Mouse (Mus musculus) limb, embryonic 12.5 days (tissue): ENCODE data around the gene Spock1. TPM values are rescaled to one million over a fixed set of nuclear protein-coding genes. Genes with fewer than 3 reads are reported as not detected.

ENCODE experiments used
- ATAC-seq: fragments of 200-750 bp; cut with Nextera tagmentation; 2 replicates; pipeline ENCODE4 v1.8.0; 2017; ENCODE audit warnings: low read depth, moderate TSS enrichment; ENCODE audit not compliant: insufficient number of reproducible peaks, insufficient read depth, low FRiP score, low TSS enrichment
- H3K27ac ChIP-seq: fragments of 300-500 bp; sonication (generic); 2 replicates; pipeline ENCODE4 v1.5.1; 2016; ENCODE audit warnings: mild to moderate bottlenecking, moderate library complexity
- H3K27me3 ChIP-seq: fragments of 300-500 bp; sonication (generic); 2 replicates; pipeline ENCODE4 v1.6.1; 2016; ENCODE audit warnings: mild to moderate bottlenecking, moderate library complexity
- H3K36me3 ChIP-seq: fragments of 300-500 bp; sonication (generic); 2 replicates; pipeline ENCODE4 v1.6.1; 2016; ENCODE audit warnings: mild to moderate bottlenecking, moderate library complexity
- H3K4me1 ChIP-seq: fragments of 300-500 bp; sonication (generic); replicated peaks from 2 replicates; pipeline ENCODE4 v1.6.1; 2016
- H3K4me2 ChIP-seq: fragments of 300-500 bp; sonication (generic); 2 replicates; pipeline ENCODE4 v1.6.1; 2016; ENCODE audit warnings: mild to moderate bottlenecking, moderate library complexity
- H3K4me3 ChIP-seq: fragments of 300-500 bp; sonication (generic); replicated peaks from 2 replicates; pipeline ENCODE4 v1.5.1; 2016; ENCODE audit warnings: mild to moderate bottlenecking
- H3K9ac ChIP-seq: fragments of 300-500 bp; sonication (generic); replicated peaks from 2 replicates; pipeline ENCODE4 v1.6.1; 2016; ENCODE audit warnings: mild to moderate bottlenecking, moderate library complexity
- H3K9me3 ChIP-seq: fragments of 300-500 bp; sonication (generic); 2 replicates; pipeline ENCODE4 v1.6.1; 2016; ENCODE audit warnings: mild to moderate bottlenecking, moderate library complexity
- WGBS: fragments of 180-500 bp; shearing (Covaris S2); methylation state at CpG from one replicate; pipeline ENCODE4 v1.1.7; 2016; 5-methylcytosine and 5-hydroxymethylcytosine counted together
- polyA plus RNA-seq: library from polyadenylated mRNA; unstranded; fragments of >200 nt; fragmentation: Nextera tagmentation; extraction: Ambion mirVana; gene quantifications from 2 replicates; pipeline ENCODE4 v1.2.1, GENCODE M21; 2016

Gene Spock1
- polyA plus RNA-seq, 1 experiment from 2014 or later, result 2.2 TPM

GRCm38 (mm10) chr13:57660523-57660922 is 247.6 kb downstream of the Spock1 start:
- 86% methylated on average over 2 of the region's 2 CpGs for WGBS
- Histone ChIP-seq H3K4me2 (no peak overlapping the region), H3K9ac (no peak overlapping the region), H3K4me1 (0 out of 2 replicates have a peak, but pooled peaks cover 4% of the 10 kb centered on the region), H3K4me3 (no peak overlapping the region), H3K9me3 (no peaks in the 10 kb centered on the region), H3K27me3 (peaks cover 11% of the 10 kb centered on the region; the same call in 1 of the 2 replicates), H3K27ac (no peak overlapping the region), H3K36me3 (no peaks in the 10 kb centered on the region)
- ATAC-seq, result no peak

DNA sequence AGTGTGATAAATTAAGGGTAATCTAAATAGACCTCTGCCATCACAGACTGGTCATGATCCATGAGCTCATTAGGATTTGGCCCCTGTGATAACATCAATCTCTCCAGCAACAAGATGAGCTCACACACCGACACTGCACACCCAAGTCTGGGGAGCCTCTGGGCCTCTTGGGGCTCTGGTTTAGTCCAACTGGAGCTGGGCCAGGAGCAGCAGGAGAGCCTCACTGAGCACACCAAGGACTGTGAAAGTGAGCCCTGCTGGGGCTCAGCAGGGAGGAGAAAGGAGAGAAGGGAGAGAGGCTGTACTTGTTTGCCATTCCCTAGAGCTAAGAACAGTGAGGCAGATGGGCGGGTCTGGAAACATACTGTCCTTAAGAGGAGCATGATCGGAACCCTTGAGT is 248.3 kb downstream of the Spock1 start:
- no peak for ATAC-seq
- no peaks in the 10 kb centered on the region for H3K36me3 ChIP-seq
- H3K4me2 ChIP-seq, result no peak overlapping the region
- peaks cover 11% of the 10 kb centered on the region; the same call in 1 of the 2 replicates for H3K27me3 ChIP-seq
- H3K27ac ChIP-seq, result no peak overlapping the region
- H3K9ac ChIP-seq, result no peak overlapping the region
- no peak overlapping the region for H3K4me3 ChIP-seq
- no peaks in the 10 kb centered on the region for H3K9me3 ChIP-seq
- H3K4me1 ChIP-seq, result 0 out of 2 replicates have a peak, but pooled peaks cover 4% of the 10 kb centered on the region
- WGBS, result 89% methylated on average over 3 of the region's 3 CpGs

DNA sequence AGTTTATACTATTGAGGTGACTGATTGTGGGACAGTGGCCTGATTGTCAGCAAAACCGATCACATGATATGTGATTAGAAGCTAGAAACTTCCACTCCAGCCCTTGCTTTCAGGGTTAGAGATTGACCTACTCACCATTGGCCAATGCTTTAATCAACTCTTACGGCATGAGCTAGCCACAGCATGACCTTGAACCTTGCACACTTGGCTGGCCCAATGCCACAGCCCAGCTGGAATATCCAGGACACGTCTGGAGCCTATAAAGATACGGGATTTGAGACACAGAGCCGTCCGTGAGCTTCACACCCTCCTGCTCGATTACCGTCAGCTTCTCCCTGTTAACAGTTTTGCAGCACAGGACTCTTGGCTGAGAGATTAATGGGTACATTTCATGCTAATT is 251.5 kb downstream of the Spock1 start:
- H3K36me3 ChIP-seq, result no peaks in the 10 kb centered on the region
- H3K27me3 ChIP-seq, result peaks cover 3% of the 10 kb centered on the region; the same call in 1 of the 2 replicates
- ATAC-seq, result no peak
- H3K4me3 ChIP-seq, result no peak overlapping the region
- H3K9me3 ChIP-seq, result no peaks in the 10 kb centered on the region
- H3K4me2 ChIP-seq, result no peak overlapping the region
- 52% methylated on average over 8 of the region's 8 CpGs for whole genome bisulfite sequencing
- H3K27ac ChIP-seq, result no peak overlapping the region
- 0 out of 2 replicates have a peak, but pooled peaks cover 4% of the 10 kb centered on the region for H3K4me1 ChIP-seq
- no peak overlapping the region for H3K9ac ChIP-seq

DNA sequence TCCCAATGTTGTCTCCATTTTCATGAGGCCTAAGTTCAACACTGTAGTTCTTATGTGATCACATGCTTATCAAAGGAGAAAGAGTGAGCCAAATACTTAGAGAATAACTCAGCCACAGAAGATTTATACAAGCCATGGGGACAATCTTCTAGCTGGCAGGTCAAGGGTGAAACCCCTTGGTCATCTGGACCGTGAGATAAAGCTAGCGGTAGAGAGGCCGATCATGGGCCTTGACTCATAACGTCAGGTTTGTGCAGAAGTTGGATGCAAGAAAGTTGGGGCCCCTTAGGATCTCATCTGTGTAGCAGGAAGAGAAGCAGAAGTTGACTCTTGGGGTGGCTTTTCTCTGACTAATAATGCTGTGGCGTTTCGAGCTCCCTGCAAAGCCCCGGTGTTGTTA is 253.8 kb downstream of the Spock1 start:
- H3K4me2 ChIP-seq, result no peak overlapping the region
- H3K4me1 ChIP-seq, result 0 out of 2 replicates have a peak, but pooled peaks cover 4% of the 10 kb centered on the region
- H3K9ac ChIP-seq, result no peak overlapping the region
- 89% methylated on average over 7 of the region's 7 CpGs for WGBS
- no peak overlapping the region for H3K4me3 ChIP-seq
- H3K27me3 ChIP-seq, result no peaks in the 10 kb centered on the region; the same call in 1 of the 2 replicates
- H3K27ac ChIP-seq, result no peak overlapping the region
- H3K9me3 ChIP-seq, result no peaks in the 10 kb centered on the region
- no peaks in the 10 kb centered on the region for H3K36me3 ChIP-seq
- no peak for ATAC-seq

DNA sequence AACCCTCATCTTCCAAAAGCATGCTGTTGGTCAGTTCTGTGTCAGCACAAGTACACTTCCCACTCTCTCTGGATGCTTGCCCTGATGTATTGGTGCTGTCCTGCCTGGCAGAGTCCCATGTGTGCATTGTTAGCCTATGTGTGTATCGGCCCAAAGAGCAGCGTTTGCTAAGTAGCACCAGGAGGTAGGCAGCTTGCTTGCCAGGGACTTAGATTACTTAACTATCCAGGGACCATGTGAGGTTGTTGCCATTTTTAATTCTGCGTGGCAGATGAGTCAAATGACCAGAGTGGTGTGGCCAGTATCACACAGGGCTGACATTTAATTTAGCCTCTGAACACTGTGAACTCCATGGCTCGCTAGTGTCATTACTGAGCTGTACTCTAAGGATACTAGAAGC is 256.9 kb downstream of the Spock1 start:
- no peak overlapping the region for H3K4me2 ChIP-seq
- H3K9ac ChIP-seq, result no peak overlapping the region
- no peak overlapping the region for H3K27ac ChIP-seq
- H3K27me3 ChIP-seq, result no peaks in the 10 kb centered on the region; the same call in 1 of the 2 replicates
- no peak for ATAC-seq
- WGBS, result 79% methylated on average over 4 of the region's 4 CpGs
- H3K4me3 ChIP-seq, result no peak overlapping the region
- H3K9me3 ChIP-seq, result no peaks in the 10 kb centered on the region
- no peaks in the 10 kb centered on the region for H3K4me1 ChIP-seq
- H3K36me3 ChIP-seq, result no peaks in the 10 kb centered on the region

DNA sequence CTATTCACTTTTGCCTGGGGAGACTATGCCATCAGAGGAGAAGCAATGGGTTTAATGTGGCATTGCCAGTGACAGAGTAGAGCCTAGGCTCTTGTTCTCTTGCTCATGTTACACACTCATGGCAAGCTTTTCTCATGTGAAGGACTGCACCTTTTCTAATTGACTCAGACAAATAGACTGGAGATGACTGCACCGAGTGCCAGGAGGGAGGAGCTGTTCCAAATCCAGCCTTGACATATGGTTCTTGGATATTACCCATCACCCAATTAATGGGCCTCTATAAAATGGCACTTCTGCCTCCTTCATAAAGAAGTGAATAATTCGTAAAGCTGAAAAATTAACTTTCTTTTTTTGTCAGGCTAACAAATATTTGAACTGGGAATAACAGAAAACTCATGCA is 259.3 kb downstream of the Spock1 start:
- H3K4me1 ChIP-seq, result no peaks in the 10 kb centered on the region
- ATAC-seq, result no peak
- WGBS, result 78% methylated on average over 2 of the region's 2 CpGs
- no peaks in the 10 kb centered on the region for H3K36me3 ChIP-seq
- H3K4me2 ChIP-seq, result no peak overlapping the region
- no peaks in the 10 kb centered on the region for H3K27me3 ChIP-seq
- no peak overlapping the region for H3K4me3 ChIP-seq
- no peaks in the 10 kb centered on the region for H3K9me3 ChIP-seq
- H3K27ac ChIP-seq, result no peak overlapping the region
- H3K9ac ChIP-seq, result no peak overlapping the region

DNA sequence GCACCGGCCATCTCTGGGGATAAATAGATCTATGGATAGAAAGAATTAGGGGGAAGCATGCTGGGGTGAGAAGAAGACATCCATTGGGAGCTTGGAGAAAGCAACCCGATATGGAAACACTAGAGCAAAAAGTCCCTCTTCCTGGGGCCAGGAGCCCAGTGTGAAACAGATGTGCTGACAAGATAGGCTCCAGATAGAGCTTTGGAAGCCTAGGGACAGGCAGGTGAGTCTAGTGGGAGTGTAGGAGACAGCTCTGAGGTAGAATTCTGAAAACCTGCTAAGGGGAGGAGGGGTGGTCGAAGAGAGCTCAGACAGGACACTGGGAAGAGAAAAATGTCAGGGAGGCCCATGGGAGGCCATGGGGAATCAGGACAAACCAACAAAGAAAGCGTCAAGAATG is 260.7 kb downstream of the Spock1 start:
- ATAC-seq, result no peak
- 77% methylated on average over 4 of the region's 4 CpGs for WGBS

DNA sequence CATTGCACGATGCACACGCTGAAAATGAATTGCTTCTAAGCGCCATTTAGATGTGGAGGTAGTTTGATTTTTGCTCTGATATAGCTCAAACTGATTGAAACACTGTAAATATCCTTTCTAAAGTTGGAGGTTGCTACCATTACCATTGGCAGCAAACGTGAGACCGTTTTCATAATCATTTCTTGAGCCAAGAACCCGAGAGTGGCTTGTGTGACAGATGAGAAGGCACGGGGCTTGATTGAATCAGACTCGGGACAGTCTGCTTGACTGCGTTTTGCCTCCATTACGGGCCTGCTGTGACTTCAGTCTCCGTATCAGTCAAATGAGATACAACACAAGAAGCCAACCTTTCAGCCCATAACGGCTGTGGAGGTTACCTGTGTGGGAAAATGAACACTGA is 265.1 kb downstream of the Spock1 start:
- no peak overlapping the region for H3K4me3 ChIP-seq
- no peaks in the 10 kb centered on the region; the same call in 1 of the 2 replicates for H3K27me3 ChIP-seq
- no peaks in the 10 kb centered on the region for H3K4me1 ChIP-seq
- WGBS, result 86% methylated on average over 12 of the region's 12 CpGs
- no peak overlapping the region for H3K27ac ChIP-seq
- no peaks in the 10 kb centered on the region for H3K36me3 ChIP-seq
- ATAC-seq, result no peak
- no peaks in the 10 kb centered on the region for H3K9me3 ChIP-seq
- no peak overlapping the region for H3K9ac ChIP-seq
- no peak overlapping the region for H3K4me2 ChIP-seq

More for the DNA sequence above, 260.7 kb downstream of the Spock1 start:
- H3K27ac ChIP-seq, result no peak overlapping the region
- no peaks in the 10 kb centered on the region for H3K4me1 ChIP-seq
- no peak overlapping the region for H3K4me2 ChIP-seq
- no peak overlapping the region for H3K4me3 ChIP-seq
- no peaks in the 10 kb centered on the region for H3K27me3 ChIP-seq
- H3K9me3 ChIP-seq, result no peaks in the 10 kb centered on the region
- no peaks in the 10 kb centered on the region for H3K36me3 ChIP-seq
- no peak overlapping the region for H3K9ac ChIP-seq

GRCm38 (mm10) chr13:57641649-57642048 is 266.5 kb downstream of the Spock1 start:
- H3K36me3 ChIP-seq, result no peaks in the 10 kb centered on the region
- no peak for ATAC-seq
- H3K4me3 ChIP-seq, result no peak overlapping the region
- 95% methylated on average over 4 of the region's 4 CpGs for WGBS
- H3K27ac ChIP-seq, result no peak overlapping the region
- no peaks in the 10 kb centered on the region; the same call in 1 of the 2 replicates for H3K27me3 ChIP-seq
- H3K9ac ChIP-seq, result no peak overlapping the region
- no peaks in the 10 kb centered on the region for H3K4me1 ChIP-seq
- no peaks in the 10 kb centered on the region for H3K9me3 ChIP-seq
- no peak overlapping the region for H3K4me2 ChIP-seq

DNA sequence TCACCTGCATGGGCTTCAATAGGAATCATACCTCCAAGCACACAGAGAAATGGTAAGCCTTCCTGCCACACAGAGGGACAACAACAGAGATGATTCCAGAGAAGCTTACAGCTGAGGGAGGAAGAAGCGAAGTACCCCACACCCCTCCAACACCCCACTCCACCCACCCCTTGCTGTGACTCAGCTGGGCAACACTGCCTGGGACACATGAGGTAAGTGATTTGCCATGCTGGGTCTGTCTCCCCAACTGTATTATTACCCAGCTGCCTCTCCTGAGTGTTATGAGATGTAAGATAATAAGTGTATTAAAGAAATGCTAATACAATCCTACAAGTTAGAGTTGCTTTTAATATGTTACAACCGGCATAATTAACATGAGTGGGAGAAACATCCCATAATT is 267.2 kb downstream of the Spock1 start:
- no peaks in the 10 kb centered on the region; the same call in 1 of the 2 replicates for H3K27me3 ChIP-seq
- H3K9ac ChIP-seq, result no peak overlapping the region
- no peak for ATAC-seq
- no peak overlapping the region for H3K4me3 ChIP-seq
- H3K9me3 ChIP-seq, result no peaks in the 10 kb centered on the region
- no peak overlapping the region for H3K27ac ChIP-seq
- no peaks in the 10 kb centered on the region for H3K36me3 ChIP-seq
- H3K4me1 ChIP-seq, result no peaks in the 10 kb centered on the region
- 83% methylated on average over 2 of the region's 2 CpGs for WGBS
- no peak overlapping the region for H3K4me2 ChIP-seq

- Histone ChIP-seq H3K36me3 (no peaks in the 10 kb centered on the region), H3K4me2 (no peak overlapping the region), H3K27me3 (no peaks in the 10 kb centered on the region; the same call in 1 of the 2 replicates), H3K4me3 (no peak overlapping the region), H3K9ac (no peak overlapping the region), H3K4me1 (no peaks in the 10 kb centered on the region), H3K27ac (no peak overlapping the region), H3K9me3 (no peaks in the 10 kb centered on the region)
- no peak for ATAC-seq
- 80% methylated on average over 5 of the region's 5 CpGs for WGBS
These were observed 269.3 kb downstream of the Spock1 start for GRCm38 (mm10) chr13:57638820-57639219.

- no peak overlapping the region for H3K9ac ChIP-seq
- no peaks in the 10 kb centered on the region for H3K9me3 ChIP-seq
These were observed 270.5 kb downstream of the Spock1 start for GRCm38 (mm10) chr13:57637606-57638132.

More at GRCm38 (mm10) chr13:57637606-57638132, 270.5 kb downstream of the Spock1 start:
- Histone ChIP-seq H3K27me3 (no peaks in the 10 kb centered on the region; the same call in 1 of the 2 replicates), H3K4me1 (no peaks in the 10 kb centered on the region), H3K27ac (no peak overlapping the region), H3K4me2 (no peak overlapping the region), H3K36me3 (no peaks in the 10 kb centered on the region), H3K4me3 (no peak overlapping the region)
- 92% methylated on average over 15 of the region's 15 CpGs for WGBS
- no peak for ATAC-seq
